Mouse (Mus musculus): ENCODE results near the gene Fam169a.

- TF ChIP-seq TCF12 (IDR thresholded peaks at IDR 0.05; ENCODE audit: low read depth, low read length) = no peak
- TF ChIP-seq CTCF (conservative IDR thresholded peaks at IDR 0.05 in 1 of 2, IDR thresholded peaks at IDR 0.05 in 1 of 2; ENCODE audit: low read depth in 2 of 2, low read length in 2 of 2) = no peak
- no peak for TF ChIP-seq PAX5 (IDR thresholded peaks at IDR 0.05; ENCODE audit: low read length)
- no peak for TF ChIP-seq ZMIZ1 (IDR thresholded peaks at IDR 0.05; ENCODE audit: low read depth, low read length)
- TF ChIP-seq ZC3H11A (IDR thresholded peaks at IDR 0.05; ENCODE audit: low read depth, low read length) = no peak
Measured at GRCm38 (mm10) chr13:97121341-97121740, 54.3 kb downstream of the Fam169a start.

Measured in CH12.LX (cell line).